Mouse (Mus musculus) cortical plate, adult 2 months (tissue): ENCODE measurements around the gene Rxylt1.

Source experiments
- CTCF ChIP-seq: fragments of 200-500 bp; IDR thresholded peaks from 2 replicates; pipeline ENCODE4 v1.5.1; 2011; ENCODE audit warnings: mild to moderate bottlenecking, control low read depth, low read length; ENCODE audit not compliant: insufficient read depth; ENCODE audit errors: extremely low read depth
- POLR2A ChIP-seq: fragments of 200-500 bp; IDR thresholded peaks from 2 replicates; pipeline ENCODE4 v1.6.1; 2011; ENCODE audit warnings: mild to moderate bottlenecking, low read length, control low read depth; ENCODE audit not compliant: insufficient read depth; ENCODE audit errors: extremely low read depth

GRCm38 (mm10) chr10:122054535-122054934 lies 42.6 kb downstream of the Rxylt1 start:
- no peak for TF ChIP-seq POLR2A
- peak; percentile 45; the same call in 1 of the 2 replicates for TF ChIP-seq CTCF
